Mouse (Mus musculus) kidney, postnatal 36 days (tissue): Measurements from ENCODE around the gene Bgn.

ENCODE experiments used
- DNase-seq, 2 experiments: peaks; one replicate each; pipeline ENCODE4 v3.0.0; 2021 to 2022; ENCODE audit warnings: mixed read lengths in 2 of 2

The Bgn gene

GRCm38 (mm10) chrX:73490186-73490585, 6.8 kb downstream of the Bgn start:
- DNase-seq: no peak

- peak in 1 of 2 experiments; percentile 8 for DNase-seq
These were observed 7.4 kb downstream of the Bgn start for GRCm38 (mm10) chrX:73490804-73491203.

- DNase-seq: peak; percentile 75 to 78
These were observed 10.2 kb downstream of the Bgn start for GRCm38 (mm10) chrX:73493567-73493966.

GRCm38 (mm10) chrX:73496746-73497145, 13.3 kb downstream of the Bgn start:
- DNase-seq: no peak

GRCm38 (mm10) chrX:73505130-73505735, 21.8 kb downstream of the Bgn start:
- DNase-seq: no peak

- DNase-seq: no peak
These were observed 23.2 kb downstream of the Bgn start for GRCm38 (mm10) chrX:73506577-73506976.

- no peak for DNase-seq
These were observed 25.8 kb downstream of the Bgn start for GRCm38 (mm10) chrX:73509209-73509608.

GRCm38 (mm10) chrX:73512904-73513303, 29.5 kb downstream of the Bgn start:
- DNase-seq: no peak

GRCm38 (mm10) chrX:73516556-73516955, 33.2 kb downstream of the Bgn start:
- DNase-seq: no peak

- no peak for DNase-seq
These were observed 33.7 kb downstream of the Bgn start for GRCm38 (mm10) chrX:73517060-73517600.

GRCm38 (mm10) chrX:73520692-73521091, 37.3 kb downstream of the Bgn start:
- no peak for DNase-seq

- no peak for DNase-seq
These were observed 41.2 kb downstream of the Bgn start for GRCm38 (mm10) chrX:73524318-73525222.

GRCm38 (mm10) chrX:73525223-73526140, 42.1 kb downstream of the Bgn start:
- no peak for DNase-seq

GRCm38 (mm10) chrX:73526410-73526887, 43.0 kb downstream of the Bgn start:
- DNase-seq: peak in 1 of 2 experiments; percentile 19

GRCm38 (mm10) chrX:73537875-73538274, 54.5 kb downstream of the Bgn start:
- DNase-seq: no peak

GRCm38 (mm10) chrX:73543340-73543739, 59.9 kb downstream of the Bgn start:
- DNase-seq: peak; percentile 20 to 21
